Mouse (Mus musculus): ENCODE data around the gene Nptxr.

GRCm38 (mm10) chr15:79766168-79766567, 38.4 kb downstream of the Nptxr start:
- TF ChIP-seq GABPA (IDR thresholded peaks at IDR 0.05; ENCODE audit: insufficient replicate concordance, low read depth, low read length) (no peak), NRF1 (IDR thresholded peaks at IDR 0.05; ENCODE audit: low read depth, low read length) (no peak), POLR2AphosphoS2 (IDR thresholded peaks at IDR 0.05; ENCODE audit: low read depth, low read length) (no peak), POLR2A (IDR thresholded peaks at IDR 0.05; ENCODE audit: low read depth, low read length) (no peak), MYC (IDR thresholded peaks at IDR 0.05; ENCODE audit: low read depth, low read length) (no peak), CTCF (conservative IDR thresholded peaks at IDR 0.05 in 1 of 2, IDR thresholded peaks at IDR 0.05 in 1 of 2; ENCODE audit: low read depth in 2 of 2, low read length in 2 of 2) (no peak), EP300 (IDR thresholded peaks at IDR 0.05; ENCODE audit: low read length) (no peak), BHLHE40 (IDR thresholded peaks at IDR 0.05; ENCODE audit: low read depth, low read length) (no peak), ETS1 (conservative IDR thresholded peaks at IDR 0.05; ENCODE audit: low read depth, low read length) (no peak), TBP (conservative IDR thresholded peaks at IDR 0.05; ENCODE audit: low read depth, low read length) (no peak), ZNF384 (IDR thresholded peaks at IDR 0.05; ENCODE audit: low read depth, low read length) (no peak), HCFC1 (IDR thresholded peaks at IDR 0.05; ENCODE audit: low read depth, low read length) (no peak)

Measured in CH12.LX (cell line).